Mouse (Mus musculus) stomach, postnatal 0 days (tissue): ENCODE results near the gene Lrrc2. TPM values are rescaled to one million over a fixed set of nuclear protein-coding genes. Genes with fewer than 3 reads are reported as not detected.

Experiments used
- ATAC-seq: fragments of 200-750 bp; cut with Nextera tagmentation; 2 replicates; pipeline ENCODE4 v1.8.0; 2017; ENCODE audit not compliant: low FRiP score, low TSS enrichment
- DNase-seq: peaks from one replicate; pipeline ENCODE4 v3.0.0-alpha.2; 2016; ENCODE audit warnings: low spot score
- H3K27ac ChIP-seq: fragments of 300-500 bp; sonication (generic); replicated peaks from 2 replicates; pipeline ENCODE4 v1.5.1; 2014; ENCODE audit warnings: mild to moderate bottlenecking, control low read depth
- H3K27me3 ChIP-seq: fragments of 300-500 bp; sonication (generic); 2 replicates; pipeline ENCODE4 v1.6.1; 2014; ENCODE audit warnings: low read length; ENCODE audit not compliant: control insufficient read depth, insufficient read depth
- H3K36me3 ChIP-seq: fragments of 300-500 bp; sonication (generic); 2 replicates; pipeline ENCODE4 v1.6.1; 2014; ENCODE audit warnings: low read length, mixed read lengths; ENCODE audit not compliant: control insufficient read depth, insufficient read depth
- H3K4me1 ChIP-seq: fragments of 300-500 bp; sonication (generic); replicated peaks from 2 replicates; pipeline ENCODE4 v1.6.1; 2014; ENCODE audit warnings: antibody characterized with exemption; ENCODE audit not compliant: control insufficient read depth, insufficient read depth
- H3K4me2 ChIP-seq: fragments of 300-500 bp; sonication (generic); replicated peaks from 2 replicates; pipeline ENCODE4 v1.6.1; 2014; ENCODE audit warnings: low read depth, mild to moderate bottlenecking, control low read depth, moderate library complexity
- H3K4me3 ChIP-seq: fragments of 300-500 bp; sonication (generic); 2 replicates; pipeline ENCODE4 v1.5.1; 2014; ENCODE audit warnings: low read depth, low read length, control low read depth
- H3K9ac ChIP-seq: fragments of 300-500 bp; sonication (generic); 2 replicates; pipeline ENCODE4 v1.6.1; 2014; ENCODE audit warnings: mild to moderate bottlenecking, low read length, control low read depth, mixed read lengths
- H3K9me3 ChIP-seq: fragments of 300-500 bp; sonication (generic); 2 replicates; pipeline ENCODE4 v1.6.1; 2016; ENCODE audit warnings: low read length; ENCODE audit not compliant: control insufficient read depth
- CTCF ChIP-seq: IDR thresholded peaks from 2 replicates; pipeline ENCODE4 v1.5.1; 2016; ENCODE audit warnings: antibody characterized with exemption, low read depth, mild to moderate bottlenecking, moderate library complexity
- EP300 ChIP-seq: optimal IDR thresholded peaks from 2 replicates; pipeline ENCODE3; 2016; ENCODE audit warnings: antibody characterized with exemption
- WGBS: fragments of 180-500 bp; shearing (Covaris S2); extraction: QIAGEN DNeasy Blood & Tissue Kit; methylation state at CpG from one replicate; pipeline ENCODE4 v1.1.7; 2014; 5-methylcytosine and 5-hydroxymethylcytosine counted together
- polyA plus RNA-seq: library from polyadenylated mRNA; unstranded; fragments of >200 nt; fragmentation: Nextera tagmentation; extraction: Ambion mirVana; gene quantifications from 2 replicates; pipeline ENCODE4 v1.2.1, GENCODE M21; 2015

Lrrc2 gene
- polyA plus RNA-seq, 1 experiment from 2014 or later = 0.08 TPM

DNA sequence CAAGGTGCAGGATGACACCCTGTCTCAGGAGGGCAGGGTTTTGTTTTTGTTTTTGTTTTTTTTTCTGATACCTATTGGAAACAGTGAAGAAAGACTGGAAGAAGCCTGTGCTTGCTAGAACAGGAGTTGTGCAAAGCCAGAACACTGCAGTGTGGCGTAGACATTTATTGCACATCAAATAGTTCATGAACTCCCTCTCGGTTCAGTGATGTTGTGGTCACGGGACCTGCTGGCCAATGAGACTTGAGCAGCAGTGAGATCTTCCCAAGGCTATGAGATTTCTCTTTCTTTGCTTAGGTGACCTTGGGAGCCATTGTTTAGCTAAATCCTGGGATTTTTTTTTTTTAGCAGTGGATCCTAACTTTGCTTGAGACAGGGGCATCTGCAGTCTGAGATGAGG lies 36.7 kb downstream of the Lrrc2 start:
- WGBS = 79% methylated on average over 3 of the region's 3 CpGs
- no peaks in the 10 kb centered on the region for H3K9me3 ChIP-seq
- H3K4me2 ChIP-seq = no peak overlapping the region
- H3K9ac ChIP-seq = no peak overlapping the region
- no peak for TF ChIP-seq EP300
- TF ChIP-seq CTCF = no peak
- no peaks in the 10 kb centered on the region for H3K36me3 ChIP-seq
- ATAC-seq = no peak
- no peaks in the 10 kb centered on the region for H3K27me3 ChIP-seq
- no peak overlapping the region for H3K4me3 ChIP-seq
- no peaks in the 10 kb centered on the region for H3K4me1 ChIP-seq
- no peak overlapping the region for H3K27ac ChIP-seq
- DNase-seq = no peak

DNA sequence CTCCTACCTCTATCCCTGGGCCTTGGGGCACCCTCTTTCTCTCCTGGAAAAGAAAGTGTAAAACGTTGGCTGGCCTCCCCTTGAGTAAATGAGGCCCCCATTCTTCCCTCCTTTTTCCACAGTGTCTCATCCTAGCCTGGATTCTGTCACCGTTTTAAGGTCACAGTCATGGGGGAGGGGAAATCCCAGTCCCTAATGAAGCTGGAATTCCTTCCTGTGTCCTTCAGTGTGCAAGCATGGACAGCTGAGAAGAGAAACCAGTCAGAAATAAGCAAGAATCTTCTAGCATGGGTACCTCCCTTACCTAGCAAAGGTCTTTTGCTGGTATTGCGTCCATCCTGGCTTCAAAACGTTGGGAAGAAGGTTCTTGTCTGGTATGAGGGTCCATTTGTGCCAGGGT lies 37.8 kb downstream of the Lrrc2 start:
- no peak for DNase-seq
- Histone ChIP-seq H3K27ac (no peak overlapping the region), H3K9me3 (no peaks in the 10 kb centered on the region), H3K9ac (no peak overlapping the region), H3K4me1 (no peaks in the 10 kb centered on the region), H3K4me2 (no peak overlapping the region), H3K36me3 (no peaks in the 10 kb centered on the region), H3K4me3 (no peak overlapping the region), H3K27me3 (no peaks in the 10 kb centered on the region)
- WGBS = 53% methylated on average over 4 of the region's 4 CpGs
- ATAC-seq = no peak
- TF ChIP-seq CTCF (no peak), EP300 (no peak)

DNA sequence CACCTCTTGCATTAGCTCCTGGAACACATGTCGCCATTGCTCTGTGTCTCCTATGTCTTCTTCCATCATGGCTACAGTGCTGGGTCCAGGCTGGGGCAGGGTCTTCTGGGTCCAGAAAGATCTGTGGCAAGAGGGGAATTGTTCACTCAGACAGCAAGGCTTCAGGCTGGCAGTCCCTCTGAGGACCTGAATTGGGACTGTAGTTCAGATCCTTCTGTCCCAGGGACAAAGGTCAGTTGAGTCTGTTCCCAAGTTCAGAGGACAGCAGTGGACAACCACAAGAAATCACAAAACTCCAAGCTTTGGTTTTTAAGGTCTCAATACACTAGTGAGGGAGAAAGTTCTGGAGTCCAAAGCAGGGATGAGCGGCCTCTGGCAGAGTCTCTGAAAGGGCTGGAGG lies 38.2 kb downstream of the Lrrc2 start:
- Histone ChIP-seq H3K4me1 (no peaks in the 10 kb centered on the region), H3K4me3 (no peak overlapping the region), H3K9ac (no peak overlapping the region), H3K27ac (no peak overlapping the region), H3K9me3 (no peaks in the 10 kb centered on the region), H3K27me3 (no peaks in the 10 kb centered on the region), H3K36me3 (no peaks in the 10 kb centered on the region), H3K4me2 (no peak overlapping the region)
- WGBS = 93% methylated on average over 2 of the region's 2 CpGs
- DNase-seq (no peak), ATAC-seq (no peak)
- TF ChIP-seq CTCF = no peak
- TF ChIP-seq EP300 = no peak

DNA sequence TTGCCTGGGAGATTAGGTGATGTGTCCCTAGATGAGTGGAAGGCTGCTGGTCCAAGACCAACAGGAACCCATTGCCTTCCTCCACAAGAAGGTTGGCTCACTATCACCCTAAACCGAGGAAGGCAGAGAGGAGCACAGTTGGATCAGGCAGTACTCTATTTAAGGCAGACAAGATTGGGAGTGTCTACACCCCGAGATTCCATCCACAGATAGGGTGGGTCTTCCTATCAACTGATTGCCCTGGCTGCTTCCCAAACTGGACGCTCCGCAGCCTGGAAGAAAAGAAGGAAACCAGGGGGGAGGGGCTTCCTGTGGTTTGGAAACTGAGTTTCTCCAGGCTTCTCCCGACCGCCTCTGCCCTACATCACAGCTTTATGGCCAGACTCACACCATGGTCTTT lies 38.9 kb downstream of the Lrrc2 start, which contains the start of gene Rtp3:
Gene Rtp3, minus strand, starts transcription at position 380 of the 400 bp plus-strand sequence.
- DNase-seq (no peak), ATAC-seq (no peak)
- Histone ChIP-seq H3K27ac (no peak within 1 kb of the TSS), H3K27me3 (no peaks in the 10 kb centered on the region), H3K4me2 (no peak within 1 kb of the TSS), H3K4me3 (no peak within 1 kb of the TSS), H3K36me3 (no peaks in the 10 kb centered on the region), H3K9ac (no peak within 1 kb of the TSS), H3K9me3 (no peaks in the 10 kb centered on the region), H3K4me1 (no peaks in the 10 kb centered on the region)
- TF ChIP-seq CTCF (no peak), EP300 (no peak)
- 42% methylated on average over 6 of the region's 6 CpGs for WGBS

DNA sequence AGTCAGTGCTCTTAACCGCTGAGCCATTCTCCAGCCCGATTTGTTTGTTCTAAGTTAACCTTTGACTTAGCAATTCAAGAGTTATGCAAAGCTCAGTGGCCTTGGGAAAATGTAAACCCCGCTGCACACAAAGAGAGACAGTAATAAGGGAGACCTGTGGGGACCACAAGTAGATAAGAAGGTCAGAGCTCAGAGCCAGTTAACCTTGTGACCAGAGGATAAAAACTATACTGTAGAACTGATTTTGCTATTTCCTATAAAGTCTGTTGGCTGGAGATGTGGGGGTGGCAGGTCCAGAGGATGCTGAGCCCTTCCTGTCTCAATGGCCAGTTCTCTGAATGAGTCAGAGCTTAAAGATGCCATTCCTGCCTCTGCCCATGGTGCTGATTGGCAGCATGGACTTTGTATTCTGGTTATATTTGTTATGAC lies 42.0 kb downstream of the Lrrc2 start:
- H3K4me3 ChIP-seq = no peak overlapping the region
- H3K36me3 ChIP-seq = no peaks in the 10 kb centered on the region
- no peaks in the 10 kb centered on the region for H3K4me1 ChIP-seq
- 13% methylated on average over 3 of the region's 3 CpGs for WGBS
- no peak overlapping the region for H3K9ac ChIP-seq
- no peaks in the 10 kb centered on the region for H3K9me3 ChIP-seq
- no peak overlapping the region for H3K4me2 ChIP-seq
- H3K27me3 ChIP-seq = no peaks in the 10 kb centered on the region
- TF ChIP-seq CTCF = no peak
- no peak for TF ChIP-seq EP300
- ATAC-seq (no peak), DNase-seq (no peak)
- no peak overlapping the region for H3K27ac ChIP-seq

DNA sequence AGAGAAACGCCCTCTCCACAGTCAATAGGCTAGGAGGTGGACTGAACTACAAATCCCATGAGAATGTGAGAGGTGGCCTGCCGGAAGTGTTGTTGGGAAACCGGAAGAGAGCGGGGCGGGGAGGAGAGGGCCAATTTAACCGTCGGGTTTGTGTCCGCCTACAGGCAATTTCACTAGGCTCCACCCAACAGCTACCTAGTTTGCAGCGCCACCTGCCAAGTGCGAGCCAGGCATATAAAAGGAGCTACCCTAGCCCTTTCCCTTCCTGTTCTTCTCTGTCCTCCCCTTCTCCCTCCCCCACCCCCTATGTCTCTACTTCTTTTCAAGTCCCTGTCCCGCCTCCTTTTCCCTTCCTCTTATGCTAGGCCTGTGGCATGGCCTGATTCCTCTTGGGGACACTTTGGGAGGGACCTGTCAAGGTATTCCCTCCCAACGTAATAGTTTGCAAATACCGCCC lies 43.4 kb downstream of the Lrrc2 start:
- 3% methylated on average over 13 of the region's 13 CpGs for WGBS
- Histone ChIP-seq H3K36me3 (no peaks in the 10 kb centered on the region), H3K27me3 (no peaks in the 10 kb centered on the region), H3K9me3 (no peaks in the 10 kb centered on the region), H3K4me3 (peak overlapping the region; percentile 37), H3K4me2 (peak overlapping the region; percentile 44), H3K9ac (no peak overlapping the region), H3K4me1 (no peaks in the 10 kb centered on the region), H3K27ac (peak overlapping the region; percentile 41; the same call in 1 of the 2 replicates)
- ATAC-seq (peak; percentile 86), DNase-seq (peak; percentile 91)
- TF ChIP-seq EP300 (no peak), CTCF (peak; percentile 56)
